Mouse (Mus musculus): ENCODE measurements around the gene Dleu7. TPM values are rescaled to one million over a fixed set of nuclear protein-coding genes. Genes with fewer than 3 reads are reported as not detected.

Dleu7 gene
- polyA plus RNA-seq, 1 experiment from 2014 or later: 0.78 TPM

GRCm38 (mm10) chr14:62251999-62252398, 40.8 kb downstream of the Dleu7 start:
- no peak for ATAC-seq (ENCODE audit: insufficient number of reproducible peaks, insufficient read depth, low FRiP score, low read depth)
- Histone ChIP-seq H3K9me3 (ENCODE audit: control insufficient read depth, low read length) (no peaks in the 10 kb centered on the region), H3K4me3 (ENCODE audit: control insufficient read depth in 1 of 2, insufficient read depth in 1 of 2, low read depth in 1 of 2, low read length in 2 of 2) (no peak overlapping the region), H3K4me1 (ENCODE audit: control insufficient read depth in 2 of 2, insufficient read depth in 2 of 2, low read length in 2 of 2) (no peaks in the 10 kb centered on the region), H3K27ac (replicated peaks in 1 of 2; ENCODE audit: control insufficient read depth in 1 of 2, insufficient read depth in 1 of 2, low read depth in 2 of 2, low read length in 2 of 2) (no peak overlapping the region), H3K27me3 (ENCODE audit: control insufficient read depth, insufficient read depth, low read length) (no peaks in the 10 kb centered on the region), H3K9ac (ENCODE audit: low read length) (no peak overlapping the region), H3K4me2 (ENCODE audit: low read length) (no peak overlapping the region), H3K36me3 (ENCODE audit: control insufficient read depth, insufficient read depth, low read length) (no peaks in the 10 kb centered on the region)
- 4% methylated on average over 4 of the region's 4 CpGs for WGBS

- Histone ChIP-seq H3K4me3 (ENCODE audit: control insufficient read depth in 1 of 2, insufficient read depth in 1 of 2, low read depth in 1 of 2, low read length in 2 of 2) (no peak overlapping the region), H3K9me3 (ENCODE audit: control insufficient read depth, low read length) (no peaks in the 10 kb centered on the region), H3K36me3 (ENCODE audit: control insufficient read depth, insufficient read depth, low read length) (no peaks in the 10 kb centered on the region), H3K27me3 (ENCODE audit: control insufficient read depth, insufficient read depth, low read length) (no peaks in the 10 kb centered on the region), H3K4me1 (ENCODE audit: control insufficient read depth in 2 of 2, insufficient read depth in 2 of 2, low read length in 2 of 2) (no peaks in the 10 kb centered on the region), H3K27ac (replicated peaks in 1 of 2; ENCODE audit: control insufficient read depth in 1 of 2, insufficient read depth in 1 of 2, low read depth in 2 of 2, low read length in 2 of 2) (no peak overlapping the region), H3K9ac (ENCODE audit: low read length) (no peak overlapping the region), H3K4me2 (ENCODE audit: low read length) (no peak overlapping the region)
- ATAC-seq (ENCODE audit: insufficient number of reproducible peaks, insufficient read depth, low FRiP score, low read depth): no peak
- WGBS: 77% methylated on average over 3 of the region's 3 CpGs
Observed at GRCm38 (mm10) chr14:62250046-62250445, 42.8 kb downstream of the Dleu7 start.

GRCm38 (mm10) chr14:62249251-62249650, 43.6 kb downstream of the Dleu7 start:
- H3K4me1 ChIP-seq (ENCODE audit: control insufficient read depth in 2 of 2, insufficient read depth in 2 of 2, low read length in 2 of 2): no peaks in the 10 kb centered on the region
- ATAC-seq (ENCODE audit: insufficient number of reproducible peaks, insufficient read depth, low FRiP score, low read depth): no peak
- H3K9me3 ChIP-seq (ENCODE audit: control insufficient read depth, low read length): no peaks in the 10 kb centered on the region
- no peak overlapping the region for H3K9ac ChIP-seq (ENCODE audit: low read length)
- H3K4me3 ChIP-seq (ENCODE audit: control insufficient read depth in 1 of 2, insufficient read depth in 1 of 2, low read depth in 1 of 2, low read length in 2 of 2): no peak overlapping the region
- WGBS: 89% methylated on average over 2 of the region's 2 CpGs
- no peaks in the 10 kb centered on the region for H3K36me3 ChIP-seq (ENCODE audit: control insufficient read depth, insufficient read depth, low read length)
- H3K27ac ChIP-seq (replicated peaks in 1 of 2; ENCODE audit: control insufficient read depth in 1 of 2, insufficient read depth in 1 of 2, low read depth in 2 of 2, low read length in 2 of 2): no peak overlapping the region
- no peak overlapping the region for H3K4me2 ChIP-seq (ENCODE audit: low read length)
- no peaks in the 10 kb centered on the region for H3K27me3 ChIP-seq (ENCODE audit: control insufficient read depth, insufficient read depth, low read length)

GRCm38 (mm10) chr14:62248796-62249195, 44.1 kb downstream of the Dleu7 start:
- no peak overlapping the region for H3K27ac ChIP-seq (replicated peaks in 1 of 2; ENCODE audit: control insufficient read depth in 1 of 2, insufficient read depth in 1 of 2, low read depth in 2 of 2, low read length in 2 of 2)
- H3K4me2 ChIP-seq (ENCODE audit: low read length): no peak overlapping the region
- 0 out of 4 replicates have a peak, but pooled peaks cover 0 to 1% of the 10 kb centered on the region in 2 experiments for H3K4me1 ChIP-seq (ENCODE audit: control insufficient read depth in 2 of 2, insufficient read depth in 2 of 2, low read length in 2 of 2)
- H3K9me3 ChIP-seq (ENCODE audit: control insufficient read depth, low read length): no peaks in the 10 kb centered on the region
- no peak overlapping the region for H3K9ac ChIP-seq (ENCODE audit: low read length)
- no peak for ATAC-seq (ENCODE audit: insufficient number of reproducible peaks, insufficient read depth, low FRiP score, low read depth)
- H3K4me3 ChIP-seq (ENCODE audit: control insufficient read depth in 1 of 2, insufficient read depth in 1 of 2, low read depth in 1 of 2, low read length in 2 of 2): no peak overlapping the region
- WGBS: 79% methylated on average over 10 of the region's 10 CpGs
- no peaks in the 10 kb centered on the region for H3K36me3 ChIP-seq (ENCODE audit: control insufficient read depth, insufficient read depth, low read length)
- H3K27me3 ChIP-seq (ENCODE audit: control insufficient read depth, insufficient read depth, low read length): no peaks in the 10 kb centered on the region

- Histone ChIP-seq H3K9me3 (ENCODE audit: control insufficient read depth, low read length) (no peaks in the 10 kb centered on the region), H3K4me3 (ENCODE audit: control insufficient read depth in 1 of 2, insufficient read depth in 1 of 2, low read depth in 1 of 2, low read length in 2 of 2) (no peak overlapping the region), H3K27ac (replicated peaks in 1 of 2; ENCODE audit: control insufficient read depth in 1 of 2, insufficient read depth in 1 of 2, low read depth in 2 of 2, low read length in 2 of 2) (no peak overlapping the region), H3K4me2 (ENCODE audit: low read length) (no peak overlapping the region), H3K4me1 (ENCODE audit: control insufficient read depth in 2 of 2, insufficient read depth in 2 of 2, low read length in 2 of 2) (peaks cover 0 to 5% of the 10 kb centered on the region in 2 experiments; a peak in 1 of 4 replicates), H3K36me3 (ENCODE audit: control insufficient read depth, insufficient read depth, low read length) (no peaks in the 10 kb centered on the region), H3K27me3 (ENCODE audit: control insufficient read depth, insufficient read depth, low read length) (no peaks in the 10 kb centered on the region), H3K9ac (ENCODE audit: low read length) (no peak overlapping the region)
- no peak for ATAC-seq (ENCODE audit: insufficient number of reproducible peaks, insufficient read depth, low FRiP score, low read depth)
- 89% methylated on average over 7 of the region's 7 CpGs for WGBS
Observed at GRCm38 (mm10) chr14:62248345-62248744, 44.5 kb downstream of the Dleu7 start.

GRCm38 (mm10) chr14:62245557-62245956, 47.3 kb downstream of the Dleu7 start:
- Histone ChIP-seq H3K9ac (ENCODE audit: low read length) (no peak overlapping the region), H3K9me3 (ENCODE audit: control insufficient read depth, low read length) (no peaks in the 10 kb centered on the region), H3K27ac (replicated peaks in 1 of 2; ENCODE audit: control insufficient read depth in 1 of 2, insufficient read depth in 1 of 2, low read depth in 2 of 2, low read length in 2 of 2) (no peak overlapping the region), H3K4me1 (ENCODE audit: control insufficient read depth in 2 of 2, insufficient read depth in 2 of 2, low read length in 2 of 2) (peaks cover 0 to 5% of the 10 kb centered on the region in 2 experiments; a peak in 1 of 4 replicates), H3K4me3 (ENCODE audit: control insufficient read depth in 1 of 2, insufficient read depth in 1 of 2, low read depth in 1 of 2, low read length in 2 of 2) (no peak overlapping the region), H3K36me3 (ENCODE audit: control insufficient read depth, insufficient read depth, low read length) (no peaks in the 10 kb centered on the region), H3K27me3 (ENCODE audit: control insufficient read depth, insufficient read depth, low read length) (no peaks in the 10 kb centered on the region), H3K4me2 (ENCODE audit: low read length) (no peak overlapping the region)
- ATAC-seq (ENCODE audit: insufficient number of reproducible peaks, insufficient read depth, low FRiP score, low read depth): no peak
- WGBS: 24% methylated on average over 4 of the region's 4 CpGs

GRCm38 (mm10) chr14:62243530-62243929, 49.3 kb downstream of the Dleu7 start:
- Histone ChIP-seq H3K27ac (replicated peaks in 1 of 2; ENCODE audit: control insufficient read depth in 1 of 2, insufficient read depth in 1 of 2, low read depth in 2 of 2, low read length in 2 of 2) (no peak overlapping the region), H3K9me3 (ENCODE audit: control insufficient read depth, low read length) (no peaks in the 10 kb centered on the region), H3K4me1 (ENCODE audit: control insufficient read depth in 2 of 2, insufficient read depth in 2 of 2, low read length in 2 of 2) (peaks cover 0 to 5% of the 10 kb centered on the region in 2 experiments; a peak in 1 of 4 replicates), H3K4me3 (ENCODE audit: control insufficient read depth in 1 of 2, insufficient read depth in 1 of 2, low read depth in 1 of 2, low read length in 2 of 2) (no peak overlapping the region), H3K4me2 (ENCODE audit: low read length) (no peak overlapping the region), H3K36me3 (ENCODE audit: control insufficient read depth, insufficient read depth, low read length) (no peaks in the 10 kb centered on the region), H3K9ac (ENCODE audit: low read length) (no peak overlapping the region), H3K27me3 (ENCODE audit: control insufficient read depth, insufficient read depth, low read length) (no peaks in the 10 kb centered on the region)
- no peak for ATAC-seq (ENCODE audit: insufficient number of reproducible peaks, insufficient read depth, low FRiP score, low read depth)
- WGBS: 28% methylated on average over 2 of the region's 2 CpGs

GRCm38 (mm10) chr14:62235969-62236368, 56.9 kb downstream of the Dleu7 start:
- Histone ChIP-seq H3K9ac (ENCODE audit: low read length) (no peak overlapping the region), H3K4me3 (ENCODE audit: control insufficient read depth in 1 of 2, insufficient read depth in 1 of 2, low read depth in 1 of 2, low read length in 2 of 2) (no peak overlapping the region), H3K4me2 (ENCODE audit: low read length) (no peak overlapping the region), H3K27me3 (ENCODE audit: control insufficient read depth, insufficient read depth, low read length) (no peaks in the 10 kb centered on the region), H3K4me1 (ENCODE audit: control insufficient read depth in 2 of 2, insufficient read depth in 2 of 2, low read length in 2 of 2) (no peaks in the 10 kb centered on the region), H3K27ac (replicated peaks in 1 of 2; ENCODE audit: control insufficient read depth in 1 of 2, insufficient read depth in 1 of 2, low read depth in 2 of 2, low read length in 2 of 2) (no peak overlapping the region), H3K9me3 (ENCODE audit: control insufficient read depth, low read length) (no peaks in the 10 kb centered on the region), H3K36me3 (ENCODE audit: control insufficient read depth, insufficient read depth, low read length) (no peaks in the 10 kb centered on the region)
- 39% methylated on average over 7 of the region's 7 CpGs for WGBS
- ATAC-seq (ENCODE audit: insufficient number of reproducible peaks, insufficient read depth, low FRiP score, low read depth): no peak

Data from heart, embryonic 14.5 days (tissue).